Mouse (Mus musculus): ENCODE measurements around the gene Chrdl2.

GRCm38 (mm10) chr7:99995186-99995585, 10.8 kb upstream of the Chrdl2 start:
- TF ChIP-seq CTCF (IDR thresholded peaks at IDR 0.05; ENCODE audit: extremely low read depth, insufficient read depth, low read length) (no peak), POLR2A (IDR thresholded peaks at IDR 0.05; ENCODE audit: extremely low read depth, insufficient read depth, low read length) (no peak)

Measured in cortical plate, adult 2 months (tissue).